Mouse (Mus musculus) adrenal gland, postnatal 4 days (tissue): ENCODE data around the gene Btnl6. TPM values are rescaled to one million over a fixed set of nuclear protein-coding genes. Genes with fewer than 3 reads are reported as not detected.
"Not testable (repeated sequence)": the region's sequence is repeated elsewhere in the genome, so short reads cannot be mapped to it uniquely, and the experiment has no call there.

Experiments
- DNase-seq, 2 experiments: peaks; one replicate each; pipeline ENCODE4 v3.0.0; 2021 to 2022; ENCODE audit warnings: low spot score in 2 of 2, mixed read lengths in 2 of 2
- total RNA-seq, 2 experiments: library from RNA; stranded (reverse); gene quantifications; 2 replicates each; pipeline ENCODE4 v1.2.3; 2021

The Btnl6 gene
- total RNA-seq, 2 experiments from 2014 or later: not detected

DNA sequence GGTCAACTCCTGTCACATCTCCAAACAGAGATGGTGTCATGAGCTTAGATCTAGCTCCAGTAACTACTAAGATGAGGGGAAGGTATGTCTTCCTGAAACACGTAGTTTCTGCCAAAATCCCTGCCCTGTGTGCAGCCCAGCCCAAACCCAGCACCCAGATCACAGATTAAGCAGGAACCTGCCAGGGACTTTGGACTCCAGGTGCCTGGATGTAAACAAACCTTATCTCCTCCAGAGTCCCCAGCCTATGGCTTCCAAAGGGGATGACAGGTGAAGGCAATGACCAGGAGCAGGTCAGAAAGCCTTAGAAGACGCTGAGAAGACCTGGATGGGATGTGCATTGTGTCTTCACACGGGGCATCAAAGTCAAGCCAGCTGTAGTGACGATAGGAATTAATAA is 19.4 kb downstream of the Btnl6 start:
- not testable (repeated sequence) for DNase-seq

DNA sequence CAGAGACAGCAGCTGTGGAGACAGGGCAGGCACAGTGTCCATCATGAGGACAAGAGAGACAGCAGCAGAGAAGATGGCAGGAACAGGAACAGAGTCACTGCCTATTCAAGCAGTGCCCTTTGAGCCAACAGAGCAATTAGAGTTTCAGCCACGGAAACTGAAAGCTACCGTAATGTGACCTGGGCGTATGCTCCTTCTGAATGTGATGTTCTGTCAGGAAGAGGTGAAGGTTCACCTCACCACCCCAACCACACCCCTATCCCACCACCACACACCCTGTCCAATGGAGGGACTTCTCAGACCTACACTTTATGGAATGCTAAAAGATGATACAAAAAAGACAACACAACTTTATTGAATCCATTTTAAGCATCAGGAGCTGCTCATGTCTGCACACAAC is 19.8 kb downstream of the Btnl6 start:
- DNase-seq: not testable (repeated sequence)

DNA sequence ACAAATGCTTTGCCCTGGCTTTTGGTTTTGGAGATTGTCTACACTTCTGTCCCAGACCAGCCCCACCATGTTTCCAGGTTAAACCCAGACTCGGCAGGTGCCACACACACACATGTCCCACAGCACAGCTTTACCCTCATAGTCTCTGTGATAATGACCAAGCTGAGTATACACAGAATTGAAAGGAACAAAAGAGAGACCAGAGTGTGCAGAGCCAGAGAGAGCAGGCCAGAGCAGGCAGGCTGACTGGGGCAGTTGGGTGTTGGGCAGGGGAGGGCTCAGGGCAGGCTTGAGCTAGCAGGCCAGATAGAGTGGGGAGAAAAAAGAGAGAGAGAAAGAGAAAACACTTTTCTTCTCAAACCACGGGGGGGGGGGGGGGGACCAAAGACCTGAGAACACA is 20.6 kb downstream of the Btnl6 start:
- DNase-seq: no peak

DNA sequence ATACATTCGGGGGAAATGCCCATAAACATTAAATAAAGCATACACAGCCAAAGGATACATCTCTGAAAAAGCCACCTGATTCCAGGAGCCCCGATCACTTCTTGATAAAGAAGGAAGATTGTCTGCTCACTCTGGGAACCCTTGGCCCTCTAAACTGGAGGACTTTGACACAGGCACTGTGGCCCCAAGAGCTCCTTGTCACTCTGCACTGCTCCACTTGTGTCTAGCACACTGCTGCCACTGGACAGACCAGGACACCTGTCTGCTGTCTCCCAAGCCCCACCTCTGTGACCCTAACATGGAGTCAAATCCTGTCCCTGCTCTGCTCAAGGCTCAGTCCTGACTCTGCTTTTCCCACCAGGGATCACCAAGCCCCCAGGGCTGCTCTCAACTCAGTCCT is 22.0 kb downstream of the Btnl6 start:
- DNase-seq: not testable (repeated sequence)

DNA sequence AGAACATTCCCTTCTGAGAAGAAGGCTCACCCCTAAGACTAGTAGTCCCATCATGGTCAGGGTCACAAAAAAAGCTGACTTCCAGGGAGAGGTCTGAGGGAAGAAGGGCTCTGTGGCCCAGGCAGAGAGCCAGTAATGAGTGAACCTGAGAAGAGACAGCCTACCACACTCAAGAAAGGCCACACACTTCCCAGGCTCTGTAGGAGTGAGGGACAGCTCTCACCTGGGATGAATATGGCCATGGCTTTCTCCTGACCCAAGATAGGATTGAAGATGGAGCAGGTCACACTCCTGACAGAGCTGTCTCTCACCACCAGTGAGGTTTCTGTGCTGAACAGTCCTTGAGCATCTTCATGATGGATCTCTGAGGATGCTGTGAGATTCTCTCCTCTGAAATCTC is 24.4 kb downstream of the Btnl6 start:
- no peak for DNase-seq

DNA sequence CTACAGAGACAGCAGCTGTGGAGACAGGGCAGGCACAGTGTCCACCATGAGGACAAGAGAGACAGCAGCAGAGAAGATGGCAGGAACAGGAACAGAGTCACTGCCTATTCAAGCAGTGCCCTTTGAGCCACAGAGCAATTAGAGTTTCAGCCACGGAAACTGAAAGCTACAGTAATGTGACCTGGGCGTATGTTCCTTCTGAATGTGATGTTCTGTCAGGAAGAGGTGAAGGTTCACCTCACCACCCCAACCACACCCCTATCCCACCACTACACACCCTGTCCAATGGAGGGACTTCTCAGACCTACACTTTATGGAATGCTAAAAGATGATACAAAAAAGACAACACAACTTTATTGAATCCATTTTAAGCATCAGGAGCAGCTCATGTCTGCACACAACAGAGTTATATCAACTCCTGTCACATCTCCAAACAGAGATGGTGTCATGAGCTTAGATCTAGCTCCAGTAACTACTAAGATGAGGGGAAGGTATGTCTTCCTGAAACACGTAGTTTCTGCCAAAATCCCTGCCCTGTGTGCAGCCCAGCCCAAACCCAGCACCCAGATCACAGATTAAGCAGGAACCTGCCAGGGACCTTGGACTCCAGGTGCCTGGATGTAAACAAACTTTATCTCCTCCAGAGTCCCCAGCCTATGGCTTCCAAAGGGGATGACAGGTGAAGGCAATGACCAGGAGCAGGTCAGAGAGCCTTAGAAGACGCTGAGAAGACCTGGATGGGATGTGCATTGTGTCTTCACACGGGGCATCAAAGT is 39.7 kb downstream of the Btnl6 start, which contains the start of gene Btnl4:
TSS of gene Btnl4 (minus strand) at position 81 of the 776 bp plus-strand sequence.
- DNase-seq: not testable (repeated sequence)

DNA sequence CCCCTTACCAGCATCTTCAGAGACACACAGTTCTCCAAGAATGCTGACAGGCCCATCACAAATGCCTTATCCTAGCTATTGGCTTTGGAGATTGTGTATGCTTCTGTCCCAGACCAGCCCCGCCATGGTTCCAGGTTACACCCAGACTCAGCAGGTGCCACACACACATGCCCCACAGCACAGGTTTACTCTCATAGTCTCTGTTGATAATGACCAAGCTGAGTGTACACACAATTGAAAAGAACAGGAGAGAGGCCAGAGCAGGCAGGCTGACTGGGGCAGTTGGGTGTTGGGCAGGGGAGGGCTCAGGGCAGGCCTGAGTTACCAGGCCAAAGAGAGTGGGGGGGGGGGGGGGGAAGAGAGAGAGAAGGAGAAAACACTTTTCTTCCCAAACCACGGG is 40.7 kb downstream of the Btnl6 start:
- DNase-seq: no peak

DNA sequence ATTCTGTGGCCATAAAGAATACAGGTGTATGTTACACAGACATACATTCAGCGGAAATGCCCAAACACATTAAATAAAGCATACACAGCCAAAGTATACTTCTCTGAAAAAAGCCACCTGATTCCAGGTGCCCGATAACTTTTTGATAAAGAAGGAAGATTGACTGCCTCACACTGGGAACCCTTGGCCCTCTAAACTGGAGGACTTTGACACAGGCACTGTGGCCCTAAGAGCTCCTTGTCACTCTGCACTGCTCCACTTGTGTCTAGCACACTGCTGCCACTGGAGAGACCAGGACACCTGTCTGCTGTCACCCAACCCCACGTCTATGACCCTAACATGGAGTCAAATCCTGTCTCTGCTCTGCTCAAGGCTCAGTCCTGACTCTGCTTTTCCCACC is 42.1 kb downstream of the Btnl6 start:
- no peak for DNase-seq

DNA sequence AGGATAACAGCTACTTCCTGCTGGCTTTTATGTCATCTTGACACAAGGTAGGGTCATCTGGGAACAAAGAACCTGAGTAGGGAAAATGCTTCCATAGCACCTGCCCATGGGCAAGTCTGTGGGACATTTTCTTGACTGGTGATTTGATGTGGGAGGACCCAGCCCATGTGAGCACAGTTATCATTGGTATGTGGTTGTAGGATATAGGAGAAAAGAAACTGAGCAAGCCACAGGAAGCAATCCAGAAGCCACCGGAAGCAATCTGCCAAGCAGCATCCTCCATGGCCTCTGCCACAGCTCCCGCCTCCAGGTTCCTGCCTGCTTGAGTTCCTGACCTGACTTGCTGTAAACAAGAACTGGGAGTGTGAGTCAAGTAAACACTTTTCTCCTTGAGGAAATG is 46.7 kb downstream of the Btnl6 start:
- DNase-seq: no peak

DNA sequence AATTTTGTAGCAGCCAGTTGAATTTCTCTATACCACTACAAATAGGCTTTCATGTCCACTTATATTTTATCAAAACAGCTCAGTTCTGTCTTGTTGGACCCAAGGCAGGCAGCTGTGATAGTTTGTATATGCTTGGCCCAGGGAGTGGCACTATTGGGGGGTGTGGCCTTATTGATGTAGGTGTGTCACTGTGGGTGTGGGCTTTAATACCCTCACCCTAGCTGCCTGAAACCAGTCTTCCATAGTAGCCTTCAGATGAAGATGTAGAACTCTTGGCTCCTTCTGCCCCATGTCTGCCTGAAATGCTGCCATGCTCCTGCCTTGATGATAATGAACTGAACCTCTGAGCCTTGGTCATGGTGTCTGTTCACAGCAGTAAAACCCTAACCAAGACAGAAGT is 51.2 kb downstream of the Btnl6 start:
- DNase-seq: not testable (repeated sequence)

DNA sequence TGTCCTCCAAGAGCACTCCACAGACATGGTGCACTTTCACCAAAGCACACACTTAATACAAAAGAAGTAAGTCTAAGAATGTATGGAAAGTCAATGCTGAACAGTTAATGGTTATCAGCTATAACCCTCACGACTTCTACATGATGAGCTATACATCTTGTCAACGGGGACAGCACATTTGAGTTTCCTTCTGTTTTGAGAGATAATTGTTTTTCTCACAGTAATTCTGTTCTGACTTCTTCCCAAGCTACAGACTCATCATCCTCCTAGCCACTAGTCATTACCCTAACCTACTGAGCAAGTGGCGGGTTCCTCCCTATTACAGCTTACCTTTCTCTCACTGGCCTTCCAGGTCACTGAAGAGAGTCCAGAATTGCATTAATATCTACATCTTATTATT is 57.9 kb downstream of the Btnl6 start:
- no peak for DNase-seq

Other genes with a start within 250 kb of the Btnl6 start
- 10 to 100 TPM in 1 of 2 experiments, 1 to 10 TPM in 1; 9.1 to 15.9 TPM for gene H2-Aa, start 229.5 kb downstream of the Btnl6 start, total RNA-seq
- gene H2-Eb1, start 211.5 kb downstream of the Btnl6 start, total RNA-seq: 10 to 100 TPM in 1 of 2 experiments, 1 to 10 TPM in 1; 5.7 to 12.3 TPM
- not detected for gene H2-Eb2, start 191.7 kb downstream of the Btnl6 start, total RNA-seq
- gene Btnl2, start 162.5 kb downstream of the Btnl6 start, total RNA-seq: under 1 TPM; 0.45 TPM
- gene Btnl1, start 140.2 kb downstream of the Btnl6 start, total RNA-seq: not detected
- 1 to 10 TPM; 5.8 to 6.3 TPM for gene BC051142, start 118.5 kb downstream of the Btnl6 start, total RNA-seq
- not detected for gene Btnl4, start 40.0 kb downstream of the Btnl6 start, total RNA-seq
- 10 to 100 TPM; 36.1 to 37.1 TPM for gene Notch4, start 46.9 kb upstream of the Btnl6 start, total RNA-seq
- 10 to 100 TPM in 1 of 2 experiments, 1 to 10 TPM in 1; 8.1 to 11.9 TPM for gene Gpsm3, start 72.5 kb upstream of the Btnl6 start, total RNA-seq
- gene Pbx2, start 73.9 kb upstream of the Btnl6 start, total RNA-seq: 10 to 100 TPM; 61.7 to 63.6 TPM
- gene Ager, start 80.5 kb upstream of the Btnl6 start, total RNA-seq: 1 to 10 TPM; 9.0 to 9.2 TPM
- 10 to 100 TPM; 66.5 to 74.2 TPM for gene Rnf5, start 86.3 kb upstream of the Btnl6 start, total RNA-seq
- 10 to 100 TPM; 73.4 to 77.7 TPM for gene Agpat1, start 86.9 kb upstream of the Btnl6 start, total RNA-seq
- 10 to 100 TPM; 10.8 to 14.2 TPM for gene Egfl8, start 98.6 kb upstream of the Btnl6 start, total RNA-seq
- gene Ppt2, start 111.2 kb upstream of the Btnl6 start, total RNA-seq: 10 to 100 TPM; 52.6 to 62.3 TPM
- 10 to 100 TPM; 10.7 to 11.5 TPM for gene Prrt1, start 112.2 kb upstream of the Btnl6 start, total RNA-seq
- gene Fkbpl, start 127.4 kb upstream of the Btnl6 start, total RNA-seq: 10 to 100 TPM; 13.2 to 16.3 TPM
- gene Atf6b, start 129.8 kb upstream of the Btnl6 start, total RNA-seq: 10 to 100 TPM; 48.1 to 52.3 TPM
- gene Tnxb, start 153.2 kb upstream of the Btnl6 start, total RNA-seq: 10 to 100 TPM; 29.4 to 33.0 TPM
- 100 to 1,000 TPM; 105 to 151 TPM for gene C4b, start 226.5 kb upstream of the Btnl6 start, total RNA-seq